Mouse (Mus musculus): ENCODE data around the gene Sncg. TPM values are rescaled to one million over a fixed set of nuclear protein-coding genes. Genes with fewer than 3 reads are reported as not detected.

The Sncg gene
- polyA plus RNA-seq, 1 experiment from 2014 or later, result 125 TPM

- Histone ChIP-seq H3K27ac (no peak overlapping the region), H3K4me3 (no peak overlapping the region), H3K36me3 (peaks cover 88% of the 10 kb centered on the region), H3K9me3 (no peaks in the 10 kb centered on the region), H3K27me3 (ENCODE audit: insufficient read depth, poor library complexity, severe bottlenecking) (no peaks in the 10 kb centered on the region), H3K4me1 (replicated peaks) (no peaks in the 10 kb centered on the region)
- WGBS, result 90% methylated on average over 5 of the region's 5 CpGs
- no peak for DNase-seq (ENCODE audit: low spot score)
These were observed 51.0 kb downstream of the Sncg start for GRCm38 (mm10) chr14:34323576-34324085.

Other genes starting within 250 kb of the Sncg start
- not detected in 2 replicates for gene Npy4r, start 222.3 kb downstream of the Sncg start, polyA plus RNA-seq (2016; fragmentation: Nextera tagmentation; extraction: Ambion mirVana)
- 0.49 and 1.2 TPM in 2 replicates for gene Gprin2, start 173.1 kb downstream of the Sncg start, polyA plus RNA-seq (2016; fragmentation: Nextera tagmentation; extraction: Ambion mirVana)
- gene Syt15, start 155.2 kb downstream of the Sncg start, polyA plus RNA-seq (2016; fragmentation: Nextera tagmentation; extraction: Ambion mirVana), result 0.14 and 0.17 TPM in 2 replicates
- 6.1 and 10.0 TPM in 2 replicates for gene Shld2, start 64.3 kb downstream of the Sncg start, polyA plus RNA-seq (2016; fragmentation: Nextera tagmentation; extraction: Ambion mirVana)
- 77.9 and 82.0 TPM in 2 replicates for gene Glud1, start 64.1 kb downstream of the Sncg start, polyA plus RNA-seq (2016; fragmentation: Nextera tagmentation; extraction: Ambion mirVana)
- gene Fam25c, start 19.4 kb downstream of the Sncg start, polyA plus RNA-seq (2016; fragmentation: Nextera tagmentation; extraction: Ambion mirVana), result not detected in 2 replicates
- gene Mmrn2, start 676 bp upstream of the Sncg start, polyA plus RNA-seq (2016; fragmentation: Nextera tagmentation; extraction: Ambion mirVana), result 7.0 and 8.5 TPM in 2 replicates
- gene Bmpr1a, start 128.6 kb upstream of the Sncg start, polyA plus RNA-seq (2016; fragmentation: Nextera tagmentation; extraction: Ambion mirVana), result 31.6 and 42.8 TPM in 2 replicates
- not detected in 2 replicates for gene 9230112D13Rik, start 148.0 kb upstream of the Sncg start, polyA plus RNA-seq (2016; fragmentation: Nextera tagmentation; extraction: Ambion mirVana)
- gene Ldb3, start 213.9 kb upstream of the Sncg start, polyA plus RNA-seq (2016; fragmentation: Nextera tagmentation; extraction: Ambion mirVana), result 0.09 and 0.36 TPM in 2 replicates
- gene Opn4, start 225.4 kb upstream of the Sncg start, polyA plus RNA-seq (2016; fragmentation: Nextera tagmentation; extraction: Ambion mirVana), result 0.21 TPM in 1 of 2 replicates, not detected in the other

Measured in hindbrain, embryonic 10.5 days (tissue).